ENCODE assay signal across 26 mouse cellular contexts in the genomic region with DNA sequence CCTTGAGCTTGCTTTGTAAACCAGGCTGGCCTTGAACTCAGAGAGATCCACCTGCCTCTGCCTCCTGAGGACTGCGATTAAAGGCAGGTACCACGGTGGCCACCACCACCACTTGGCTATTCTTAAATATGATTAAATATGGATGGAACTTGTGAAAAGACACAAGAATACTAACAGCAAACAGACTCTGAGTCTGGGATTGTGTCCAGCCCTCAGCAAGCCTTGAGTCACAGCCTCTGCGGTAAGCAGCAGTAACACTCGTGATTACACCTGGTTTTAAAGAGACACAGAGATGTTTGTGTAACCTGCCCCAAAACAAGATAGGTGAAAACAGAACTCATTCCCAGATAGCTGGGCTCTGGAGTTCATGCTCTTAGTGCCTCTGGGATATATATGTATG.
"Had no signal": no experiment of that assay in that cellular context is flagged by ENCODE, and none has a peak within 500 bp of the region (broad histone marks: within the 10 kb centered on the region; RNA-seq: fewer than 3 reads in every experiment).

No protein-coding gene starts in this region.

- ATAC-seq: hindbrain, embryonic 16.5 days; inflammation-experienced regulatory T-cells, adult 6 months; intestine, embryonic 15.5 days; intestine, postnatal 0 days; liver, embryonic 12.5 days had no signal

- H3K4me3 ChIP-seq: gastrocnemius, adult 2 months; heart, adult 2 months; heart, embryonic 13.5 days; heart, embryonic 15.5 days; hindbrain, embryonic 10.5 days; hindbrain, embryonic 12.5 days; intestine, embryonic 15.5 days; layer of hippocampus, adult 2 months; limb, embryonic 13.5 days; limb, embryonic 15.5 days; liver, embryonic 12.5 days had no signal

- H3K9me3 ChIP-seq: heart, embryonic 13.5 days; heart, embryonic 15.5 days; hindbrain, embryonic 10.5 days; hindbrain, embryonic 12.5 days; intestine, embryonic 15.5 days; limb, embryonic 13.5 days; limb, embryonic 15.5 days; liver, embryonic 12.5 days had no signal

- H3K9ac ChIP-seq: heart, embryonic 13.5 days; heart, embryonic 15.5 days; hindbrain, embryonic 12.5 days; hindbrain, embryonic 14.5 days; intestine, embryonic 15.5 days; limb, embryonic 13.5 days; limb, embryonic 15.5 days; liver, embryonic 12.5 days; liver, embryonic 14.5 days had no signal

- DNase-seq: gastrocnemius, adult 2 months; gastrocnemius, postnatal 10 days; gastrocnemius, postnatal 25 days; heart, adult 2 months; heart, postnatal 14 days; heart, postnatal 4 days; kidney, adult 18-20 months; kidney, adult 8-10 months; kidney, postnatal 10 days; kidney, postnatal 4 days; layer of hippocampus, postnatal 36 days; left cerebral cortex, postnatal 4 days had no signal

- H3K4me2 ChIP-seq: heart, embryonic 13.5 days; heart, embryonic 15.5 days; hindbrain, embryonic 12.5 days; hindbrain, embryonic 14.5 days; intestine, embryonic 15.5 days; limb, embryonic 13.5 days; limb, embryonic 15.5 days; liver, embryonic 12.5 days had no signal

- H3K36me3 ChIP-seq: heart, embryonic 13.5 days; heart, embryonic 15.5 days; hindbrain, embryonic 10.5 days; hindbrain, embryonic 12.5 days; intestine, embryonic 15.5 days; limb, embryonic 13.5 days; limb, embryonic 15.5 days; liver, embryonic 12.5 days had no signal

- H3K4me1 ChIP-seq: hindbrain, embryonic 10.5 days; hindbrain, embryonic 12.5 days; intestine, embryonic 15.5 days had no signal

- H3K27me3 ChIP-seq: heart, embryonic 13.5 days; heart, embryonic 15.5 days; hindbrain, embryonic 12.5 days; intestine, embryonic 15.5 days; limb, embryonic 13.5 days; limb, embryonic 15.5 days; liver, embryonic 12.5 days had no signal

- H3K27ac ChIP-seq: gastrocnemius, adult 2 months; heart, adult 2 months; heart, embryonic 13.5 days; heart, embryonic 15.5 days; hindbrain, embryonic 10.5 days; hindbrain, embryonic 12.5 days; hindbrain, embryonic 14.5 days; intestine, embryonic 15.5 days; layer of hippocampus, adult 2 months; limb, embryonic 13.5 days; limb, embryonic 15.5 days; liver, embryonic 12.5 days; liver, embryonic 14.5 days had no signal
